Mouse (Mus musculus) forebrain, embryonic 12.5 days (tissue): ENCODE measurements around the gene Tut7. TPM values are rescaled to one million over a fixed set of nuclear protein-coding genes. Genes with fewer than 3 reads are reported as not detected.
"Not testable (repeated sequence)": the region's sequence is repeated elsewhere in the genome, so short reads cannot be mapped to it uniquely, and the experiment has no call there.

ENCODE experiments used
- ATAC-seq: fragments of 200-750 bp; cut with Nextera tagmentation; 2 replicates; pipeline ENCODE4 v1.8.0; 2017; ENCODE audit warnings: moderate TSS enrichment; ENCODE audit not compliant: low FRiP score
- H3K27ac ChIP-seq: fragments of 300-500 bp; sonication (generic); 2 replicates; pipeline ENCODE4 v1.5.1; 2016; ENCODE audit warnings: mild to moderate bottlenecking
- H3K27me3 ChIP-seq: fragments of 300-500 bp; sonication (generic); 2 replicates; pipeline ENCODE4 v1.6.1; 2016; ENCODE audit warnings: mild to moderate bottlenecking
- H3K36me3 ChIP-seq: fragments of 300-500 bp; sonication (generic); replicated peaks from 2 replicates; pipeline ENCODE4 v1.6.1; 2016; ENCODE audit warnings: mild to moderate bottlenecking
- H3K4me1 ChIP-seq: fragments of 300-500 bp; sonication (generic); 2 replicates; pipeline ENCODE4 v1.6.1; 2016
- H3K4me2 ChIP-seq: fragments of 300-500 bp; sonication (generic); 2 replicates; pipeline ENCODE4 v1.6.1; 2016; ENCODE audit warnings: mild to moderate bottlenecking, moderate library complexity
- H3K4me3 ChIP-seq: fragments of 300-500 bp; sonication (generic); replicated peaks from 2 replicates; pipeline ENCODE4 v1.5.1; 2016; ENCODE audit warnings: mild to moderate bottlenecking
- H3K9ac ChIP-seq: fragments of 300-500 bp; sonication (generic); 2 replicates; pipeline ENCODE4 v1.6.1; 2016; ENCODE audit warnings: mild to moderate bottlenecking
- H3K9me3 ChIP-seq: fragments of 300-500 bp; sonication (generic); 2 replicates; pipeline ENCODE4 v1.6.1; 2016
- WGBS: fragments of 180-500 bp; shearing (Covaris S2); methylation state at CpG from one replicate; pipeline ENCODE4 v1.1.7; 2016; 5-methylcytosine and 5-hydroxymethylcytosine counted together
- polyA plus RNA-seq: library from polyadenylated mRNA; unstranded; fragments of >200 nt; fragmentation: Nextera tagmentation; extraction: Ambion mirVana; gene quantifications from 2 replicates; pipeline ENCODE4 v1.2.1, GENCODE M21; 2016

The Tut7 gene
- polyA plus RNA-seq, 1 experiment from 2014 or later, result 63.8 TPM

GRCm38 (mm10) chr13:59842226-59843210 lies 19.6 kb upstream of the Tut7 start:
- no peak overlapping the region for H3K4me2 ChIP-seq
- no peaks in the 10 kb centered on the region for H3K36me3 ChIP-seq
- H3K27ac ChIP-seq, result no peak overlapping the region
- WGBS, result 48% methylated on average over 16 of the region's 16 CpGs
- H3K4me3 ChIP-seq, result no peak overlapping the region
- H3K27me3 ChIP-seq, result no peaks in the 10 kb centered on the region
- no peaks in the 10 kb centered on the region for H3K9me3 ChIP-seq
- peak; percentile 31; the same call in 1 of the 2 replicates for ATAC-seq
- H3K9ac ChIP-seq, result no peak overlapping the region
- H3K4me1 ChIP-seq, result no peaks in the 10 kb centered on the region

DNA sequence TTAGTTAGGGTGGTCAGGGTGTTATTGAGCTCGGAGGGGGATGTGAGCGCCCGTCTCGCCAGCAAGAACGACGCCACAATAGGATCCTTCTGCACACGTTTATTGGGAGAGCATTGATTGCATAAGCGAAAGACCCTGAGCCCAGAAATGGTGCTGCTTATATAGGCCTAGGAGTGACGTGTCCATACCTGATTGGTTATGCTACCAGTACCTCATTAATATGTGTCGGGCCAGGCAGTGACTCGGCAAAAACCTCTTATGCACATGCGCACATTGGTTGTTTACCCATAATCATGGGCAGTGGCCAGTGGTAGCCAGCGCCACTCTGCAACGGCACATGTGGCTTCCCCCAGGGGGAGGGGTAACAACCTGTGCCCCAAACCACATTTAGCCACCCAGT lies 18.8 kb upstream of the Tut7 start:
- H3K36me3 ChIP-seq, H3K9me3 ChIP-seq, ATAC-seq, H3K27ac ChIP-seq, H3K4me1 ChIP-seq, H3K4me3 ChIP-seq, H3K4me2 ChIP-seq, H3K9ac ChIP-seq, H3K27me3 ChIP-seq: not testable (repeated sequence)
- WGBS, result 94% methylated on average over 14 of the region's 14 CpGs

- Histone ChIP-seq H3K4me3 (no peak overlapping the region), H3K27me3 (no peaks in the 10 kb centered on the region), H3K4me2 (no peak overlapping the region), H3K4me1 (no peaks in the 10 kb centered on the region), H3K9me3 (no peaks in the 10 kb centered on the region), H3K9ac (no peak overlapping the region), H3K27ac (no peak overlapping the region), H3K36me3 (no peaks in the 10 kb centered on the region)
- no peak for ATAC-seq
- 76% methylated on average over 11 of the region's 11 CpGs for WGBS
Observed at GRCm38 (mm10) chr13:59840429-59841169, 17.7 kb upstream of the Tut7 start.

DNA sequence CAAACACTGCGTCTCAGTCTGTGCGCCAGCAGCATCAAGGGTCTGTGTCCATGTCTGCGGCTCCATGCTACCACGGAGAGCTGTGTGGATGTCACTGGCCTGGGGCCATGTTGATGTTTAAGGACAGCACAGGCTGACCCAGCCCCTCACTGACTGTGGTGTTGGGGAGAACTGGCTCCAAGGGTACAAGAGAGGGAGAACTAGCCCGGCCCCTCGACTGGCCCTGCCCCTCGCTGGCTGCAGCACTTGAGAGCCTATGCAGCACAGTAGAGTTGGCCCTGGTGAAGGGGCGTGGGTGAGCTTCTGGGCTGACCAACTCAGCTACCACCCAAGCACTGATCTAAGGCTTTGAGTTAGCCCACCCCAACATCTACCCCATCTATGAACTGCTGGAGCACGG lies 16.4 kb upstream of the Tut7 start:
- no peaks in the 10 kb centered on the region for H3K36me3 ChIP-seq
- no peak for ATAC-seq

GRCm38 (mm10) chr13:59838464-59838863 lies 15.5 kb upstream of the Tut7 start:
- Histone ChIP-seq H3K36me3 (no peaks in the 10 kb centered on the region), H3K4me3 (no peak overlapping the region), H3K27ac (no peak overlapping the region), H3K9me3 (no peaks in the 10 kb centered on the region), H3K4me2 (no peak overlapping the region), H3K9ac (no peak overlapping the region), H3K27me3 (no peaks in the 10 kb centered on the region), H3K4me1 (no peaks in the 10 kb centered on the region)
- ATAC-seq, result no peak
- WGBS, result 96% methylated on average over 3 of the region's 3 CpGs

More for the DNA sequence above, 16.4 kb upstream of the Tut7 start:
- H3K9me3 ChIP-seq, result no peaks in the 10 kb centered on the region
- WGBS, result 91% methylated on average over 9 of the region's 9 CpGs
- H3K27ac ChIP-seq, result no peak overlapping the region
- H3K4me3 ChIP-seq, result no peak overlapping the region
- no peak overlapping the region for H3K4me2 ChIP-seq
- H3K9ac ChIP-seq, result no peak overlapping the region
- H3K4me1 ChIP-seq, result no peaks in the 10 kb centered on the region
- H3K27me3 ChIP-seq, result no peaks in the 10 kb centered on the region

DNA sequence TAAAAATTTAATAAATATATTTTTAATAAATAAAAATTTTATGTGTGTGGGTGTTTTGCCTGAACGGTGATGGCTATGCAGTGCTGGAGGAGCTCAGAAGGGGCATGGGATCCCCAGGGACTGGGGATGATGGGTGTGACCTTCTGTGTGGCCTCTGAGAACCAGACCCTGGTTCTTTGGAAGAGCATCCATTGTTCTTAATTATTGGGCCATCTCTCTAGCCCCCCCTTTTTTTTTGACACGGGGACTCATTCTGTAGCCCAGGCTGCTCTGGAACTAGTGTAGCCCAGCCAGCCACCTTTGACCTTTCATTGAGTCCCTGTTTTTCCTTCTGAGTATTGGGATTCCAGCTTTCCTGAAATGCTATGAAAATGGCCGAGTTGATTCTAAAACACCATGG lies 13.9 kb upstream of the Tut7 start:
- Histone ChIP-seq H3K27ac (no peak overlapping the region), H3K4me3 (no peak overlapping the region), H3K4me2 (no peak overlapping the region), H3K27me3 (no peaks in the 10 kb centered on the region), H3K36me3 (no peaks in the 10 kb centered on the region), H3K9ac (no peak overlapping the region), H3K4me1 (no peaks in the 10 kb centered on the region), H3K9me3 (no peaks in the 10 kb centered on the region)
- ATAC-seq, result no peak
- 62% methylated on average over 3 of the region's 3 CpGs for WGBS

DNA sequence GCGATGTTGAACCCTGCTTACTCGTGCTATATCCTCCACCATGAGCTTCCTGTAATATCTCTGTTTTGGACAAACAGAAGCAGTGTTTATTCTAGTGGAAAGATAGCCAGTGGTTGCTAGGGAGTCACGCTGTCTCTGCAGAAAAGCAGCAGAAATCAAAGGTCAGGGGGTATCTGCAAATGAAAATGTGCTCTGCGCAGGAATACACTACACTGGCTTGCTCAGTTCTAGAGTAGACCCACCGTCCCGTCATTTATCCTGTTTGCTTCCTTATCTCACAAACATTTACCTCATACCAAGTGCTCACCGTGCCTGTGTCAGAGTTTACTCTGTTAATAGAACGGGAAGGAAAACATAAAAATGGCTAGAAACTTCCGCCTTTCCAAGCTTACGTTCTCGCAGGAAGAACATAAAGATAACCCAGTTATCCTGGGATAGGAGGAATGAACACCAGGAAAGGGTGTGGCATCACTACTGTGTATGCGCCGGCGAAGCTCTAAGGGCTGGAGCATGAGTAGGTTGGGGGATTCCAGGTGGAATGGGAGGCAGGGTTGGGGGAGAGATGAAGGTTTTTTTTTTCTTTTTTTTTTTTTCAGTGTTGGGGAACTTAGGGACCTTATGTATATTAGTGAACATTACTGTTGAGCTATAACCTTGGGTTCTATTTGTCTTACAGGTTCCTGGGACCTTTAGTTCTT lies 13.3 kb upstream of the Tut7 start:
- no peak for ATAC-seq
- Histone ChIP-seq H3K4me1 (no peaks in the 10 kb centered on the region), H3K4me2 (no peak overlapping the region), H3K27ac (no peak overlapping the region), H3K9ac (no peak overlapping the region), H3K4me3 (no peak overlapping the region), H3K9me3 (no peaks in the 10 kb centered on the region), H3K27me3 (no peaks in the 10 kb centered on the region), H3K36me3 (no peaks in the 10 kb centered on the region)
- WGBS, result 86% methylated on average over 14 of the region's 14 CpGs

DNA sequence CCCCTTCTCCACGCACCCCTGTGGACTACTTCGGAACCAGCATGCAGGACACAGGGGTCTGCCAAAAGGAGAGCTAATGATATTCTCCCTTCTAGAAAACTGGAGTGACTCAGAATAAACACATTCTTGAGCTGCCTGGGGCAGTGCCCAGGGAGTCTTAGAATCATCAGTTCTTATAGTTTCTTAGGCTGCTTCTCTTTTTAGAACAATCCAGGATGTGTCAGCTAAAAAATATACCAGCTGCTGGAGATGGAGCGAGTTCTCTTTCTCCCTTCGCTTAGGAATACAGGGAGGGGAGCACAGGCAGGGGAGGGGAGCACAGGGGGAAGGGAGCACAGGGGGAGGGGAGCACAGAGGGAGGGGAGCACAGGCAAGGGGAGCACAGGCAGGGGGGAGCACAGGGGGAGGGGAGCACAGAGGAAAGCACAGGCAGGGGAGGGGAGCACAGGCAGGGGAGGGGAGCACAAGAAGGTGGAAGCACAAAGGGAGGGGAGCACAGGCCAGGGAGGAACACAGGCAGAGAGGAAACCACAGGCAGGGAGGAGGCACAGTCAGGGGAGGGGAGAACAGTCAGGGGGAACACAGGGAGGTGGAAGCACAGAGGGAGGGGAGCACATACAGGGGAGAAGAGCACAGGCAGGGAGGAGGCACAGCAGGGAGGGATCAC lies 12.0 kb upstream of the Tut7 start:
- 72% methylated on average over 4 of the region's 4 CpGs for WGBS

GRCm38 (mm10) chr13:59832871-59833270 lies 9.9 kb upstream of the Tut7 start:
- H3K9me3 ChIP-seq, result no peaks in the 10 kb centered on the region
- H3K4me2 ChIP-seq, result no peak overlapping the region
- no peak for ATAC-seq
- H3K9ac ChIP-seq, result no peak overlapping the region
- no peak overlapping the region for H3K4me3 ChIP-seq
- H3K27me3 ChIP-seq, result no peaks in the 10 kb centered on the region
- H3K4me1 ChIP-seq, result no peaks in the 10 kb centered on the region
- no peaks in the 10 kb centered on the region for H3K36me3 ChIP-seq
- H3K27ac ChIP-seq, result no peak overlapping the region
- WGBS, result 85% methylated on average over 7 of the region's 7 CpGs

More for the DNA sequence above, 12.0 kb upstream of the Tut7 start:
- Histone ChIP-seq H3K36me3 (no peaks in the 10 kb centered on the region), H3K27me3 (no peaks in the 10 kb centered on the region), H3K9ac (no peak overlapping the region), H3K4me1 (no peaks in the 10 kb centered on the region), H3K4me2 (no peak overlapping the region), H3K4me3 (no peak overlapping the region), H3K27ac (no peak overlapping the region), H3K9me3 (no peaks in the 10 kb centered on the region)
- no peak for ATAC-seq

DNA sequence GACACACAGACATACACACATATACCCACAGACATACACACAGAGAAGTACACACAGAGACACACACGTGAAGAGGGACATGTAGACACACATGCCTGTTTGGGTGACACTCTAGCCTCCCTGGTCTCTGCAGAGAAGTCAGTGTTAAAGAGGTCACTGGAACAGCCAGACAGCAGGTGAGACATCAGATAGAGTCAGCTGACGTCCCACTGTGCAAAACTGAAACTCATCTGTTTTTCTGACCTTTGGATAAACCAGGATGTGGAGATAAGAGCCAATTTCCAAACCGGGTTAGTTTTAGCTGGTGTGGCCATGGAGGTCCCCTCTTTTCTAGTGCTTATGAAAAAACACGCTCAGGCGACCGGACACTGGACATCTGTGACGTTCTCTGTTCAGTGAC lies 9.5 kb upstream of the Tut7 start:
- no peak overlapping the region for H3K9ac ChIP-seq
- no peaks in the 10 kb centered on the region for H3K9me3 ChIP-seq
- no peak overlapping the region for H3K4me2 ChIP-seq
- no peaks in the 10 kb centered on the region for H3K4me1 ChIP-seq
- no peak overlapping the region for H3K27ac ChIP-seq
- no peak overlapping the region for H3K4me3 ChIP-seq
- 81% methylated on average over 7 of the region's 7 CpGs for WGBS
- H3K27me3 ChIP-seq, result no peaks in the 10 kb centered on the region
- no peaks in the 10 kb centered on the region for H3K36me3 ChIP-seq
- ATAC-seq, result no peak

GRCm38 (mm10) chr13:59825966-59826365 lies 3.0 kb upstream of the Tut7 start:
- Histone ChIP-seq H3K27me3 (no peaks in the 10 kb centered on the region), H3K4me1 (peaks cover 11% of the 10 kb centered on the region), H3K9ac (no peak overlapping the region), H3K27ac (no peak overlapping the region), H3K36me3 (peaks cover 6% of the 10 kb centered on the region), H3K4me3 (no peak overlapping the region), H3K4me2 (no peak overlapping the region), H3K9me3 (no peaks in the 10 kb centered on the region)
- no peak for ATAC-seq

DNA sequence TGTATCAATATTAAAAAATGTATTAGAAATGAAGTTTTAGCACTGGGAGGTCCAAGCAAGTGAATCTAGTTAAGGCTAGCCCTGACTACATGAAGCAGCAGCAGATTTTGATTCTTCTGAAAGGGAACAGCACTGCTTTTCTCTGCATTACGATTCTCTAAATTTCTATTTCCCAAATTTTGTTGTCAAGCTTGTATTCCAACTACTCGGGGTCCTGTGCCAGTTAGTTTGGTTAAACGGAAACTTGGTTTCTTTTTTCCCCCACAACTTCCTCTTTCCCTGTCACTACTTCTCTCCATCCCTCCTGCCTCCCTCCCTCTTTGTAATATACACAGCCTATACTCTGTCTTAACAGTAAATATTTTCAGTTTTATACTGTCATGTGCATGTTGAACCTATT lies 2.1 kb downstream of the Tut7 start:
- ATAC-seq, result no peak
- Histone ChIP-seq H3K9ac (0 out of 2 replicates have a peak overlapping the region, but pooled peaks have one; percentile 29), H3K36me3 (peaks cover 20% of the 10 kb centered on the region), H3K27me3 (no peaks in the 10 kb centered on the region), H3K9me3 (no peaks in the 10 kb centered on the region), H3K4me2 (peak overlapping the region; percentile 74), H3K4me1 (peaks cover 34% of the 10 kb centered on the region), H3K4me3 (no peak overlapping the region), H3K27ac (no peak overlapping the region)
- 83% methylated on average over 3 of the region's 3 CpGs for WGBS
